Mouse (Mus musculus): ENCODE measurements around the gene Rpp21. TPM values are rescaled to one million over a fixed set of nuclear protein-coding genes. Genes with fewer than 3 reads are reported as not detected.

The Rpp21 gene
- polyA plus RNA-seq, 1 experiment: 61.2 TPM

- no peak for TF ChIP-seq CEBPB (IDR thresholded peaks at IDR 0.05; ENCODE audit: low read depth)
- TF ChIP-seq CTCF (IDR thresholded peaks at IDR 0.05; ENCODE audit: control insufficient read depth, insufficient read depth, insufficient read length): no peak
- no peak for TF ChIP-seq USF1 (IDR thresholded peaks at IDR 0.05; ENCODE audit: low read depth)
- TF ChIP-seq MYOD1 (IDR thresholded peaks at IDR 0.05; ENCODE audit: control insufficient read depth, insufficient read length, low read depth): no peak
- TF ChIP-seq MAX (IDR thresholded peaks at IDR 0.05): no peak
- TF ChIP-seq MYOG (IDR thresholded peaks at IDR 0.05; ENCODE audit: control insufficient read depth, extremely low read depth, insufficient read length): no peak
- TF ChIP-seq FOSL1 (IDR thresholded peaks at IDR 0.05; ENCODE audit: insufficient read depth, low read length, poor library complexity, severe bottlenecking): no peak
- H3K79me3 ChIP-seq (ENCODE audit: low read depth): no peaks in the 10 kb centered on the region
- H3K36me3 ChIP-seq (ENCODE audit: control insufficient read depth, insufficient read depth): peaks cover 61% of the 10 kb centered on the region
- no peaks in the 10 kb centered on the region for H3K27me3 ChIP-seq (ENCODE audit: control insufficient read depth, insufficient read depth, insufficient read length)
- H3ac ChIP-seq (ENCODE audit: control insufficient read depth, insufficient read length, low read depth): no peak overlapping the region
- no peaks in the 10 kb centered on the region for H3K79me2 ChIP-seq (ENCODE audit: control insufficient read depth, insufficient read depth)
- H3K4me3 ChIP-seq (ENCODE audit: insufficient read depth, poor library complexity, severe bottlenecking): no peak overlapping the region
These were observed 3.8 kb upstream of the Rpp21 start for GRCm38 (mm10) chr17:36261511-36262166.

DNA sequence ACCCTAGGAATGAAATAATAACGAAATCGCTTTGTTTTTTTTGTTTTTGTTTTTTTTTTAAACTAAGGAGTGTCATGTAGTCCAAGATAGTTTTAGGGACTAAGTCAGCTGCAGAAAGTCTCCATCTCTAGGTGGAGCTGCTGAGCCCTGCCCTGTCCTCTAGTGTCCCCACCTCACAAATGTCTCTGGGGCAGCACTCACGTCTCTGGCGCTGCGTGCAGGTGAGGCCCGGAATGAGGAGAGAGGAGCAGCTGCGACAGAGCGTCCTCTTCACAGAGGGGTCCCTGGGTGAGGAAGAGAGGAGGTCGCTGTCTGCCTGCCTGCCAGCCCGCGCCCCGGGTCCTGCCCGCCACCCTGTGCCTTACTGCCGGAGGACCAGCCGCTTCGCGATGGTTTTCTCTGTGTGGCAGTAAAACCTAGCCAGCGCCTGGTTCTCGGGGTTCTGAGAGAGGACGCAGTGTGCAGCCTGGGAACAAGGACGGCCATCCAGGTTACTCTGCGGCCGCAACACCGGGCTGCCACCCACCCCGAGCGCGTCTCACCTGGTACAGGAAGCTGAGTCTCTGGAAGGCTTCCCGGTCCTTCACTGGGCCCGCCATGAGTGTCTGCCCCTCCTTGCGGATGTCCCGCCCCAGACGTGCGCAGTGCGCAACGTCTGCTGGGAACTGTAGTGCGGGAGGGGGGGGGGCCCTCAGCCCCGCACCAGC is 475 bp downstream of the Rpp21 start:
- no peaks in the 10 kb centered on the region for H3K27me3 ChIP-seq (ENCODE audit: control insufficient read depth, insufficient read depth, insufficient read length)
- no peaks in the 10 kb centered on the region for H3K79me2 ChIP-seq (ENCODE audit: control insufficient read depth, insufficient read depth)
- TF ChIP-seq MAX (IDR thresholded peaks at IDR 0.05) (no peak), CTCF (IDR thresholded peaks at IDR 0.05; ENCODE audit: control insufficient read depth, insufficient read depth, insufficient read length) (peak; percentile 21)
- H3K36me3 ChIP-seq (ENCODE audit: control insufficient read depth, insufficient read depth): peaks cover 27% of the 10 kb centered on the region
- peak overlapping the region; percentile 46 for H3K4me3 ChIP-seq (ENCODE audit: insufficient read depth, poor library complexity, severe bottlenecking)
- no peaks in the 10 kb centered on the region for H3K79me3 ChIP-seq (ENCODE audit: low read depth)
- H3ac ChIP-seq (ENCODE audit: control insufficient read depth, insufficient read length, low read depth): peak overlapping the region; percentile 98

DNA sequence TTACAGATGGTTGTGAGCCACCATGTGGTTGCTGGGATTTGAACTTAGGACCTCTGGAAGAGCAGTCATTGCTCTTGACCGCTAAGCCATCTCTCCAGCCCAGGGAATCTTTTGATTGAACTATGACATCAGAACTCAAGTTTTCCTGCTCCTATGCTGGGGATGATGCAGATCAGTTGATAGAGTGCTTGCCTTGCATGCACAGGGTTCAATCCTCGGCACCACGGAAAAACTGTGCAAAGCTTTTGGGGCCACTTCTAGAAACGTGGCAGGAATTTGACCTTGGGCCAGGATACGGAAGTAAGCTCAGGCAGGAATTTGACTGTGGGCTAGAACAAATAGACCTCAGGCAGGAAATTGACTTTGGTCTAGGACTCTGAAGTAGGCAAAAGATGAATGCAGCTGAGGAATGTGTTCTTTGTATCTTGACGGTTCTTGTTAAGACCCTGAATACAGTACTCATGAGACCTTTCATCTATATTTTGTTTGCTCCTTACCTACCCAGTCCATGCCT is 4.7 kb downstream of the Rpp21 start:
- H3K79me2 ChIP-seq (ENCODE audit: control insufficient read depth, insufficient read depth): no peaks in the 10 kb centered on the region
- no peaks in the 10 kb centered on the region for H3K79me3 ChIP-seq (ENCODE audit: low read depth)
- no peaks in the 10 kb centered on the region for H3K36me3 ChIP-seq (ENCODE audit: control insufficient read depth, insufficient read depth)
- no peak overlapping the region for H3ac ChIP-seq (ENCODE audit: control insufficient read depth, insufficient read length, low read depth)
- no peaks in the 10 kb centered on the region for H3K27me3 ChIP-seq (ENCODE audit: control insufficient read depth, insufficient read depth, insufficient read length)
- no peak for TF ChIP-seq MYOG (IDR thresholded peaks at IDR 0.05; ENCODE audit: control insufficient read depth, extremely low read depth, insufficient read length)
- no peak for TF ChIP-seq FOSL1 (IDR thresholded peaks at IDR 0.05; ENCODE audit: insufficient read depth, low read length, poor library complexity, severe bottlenecking)
- no peak for TF ChIP-seq CEBPB (IDR thresholded peaks at IDR 0.05; ENCODE audit: low read depth)
- no peak for TF ChIP-seq MAX (IDR thresholded peaks at IDR 0.05)
- no peak for TF ChIP-seq CTCF (IDR thresholded peaks at IDR 0.05; ENCODE audit: control insufficient read depth, insufficient read depth, insufficient read length)
- no peak for TF ChIP-seq USF1 (IDR thresholded peaks at IDR 0.05; ENCODE audit: low read depth)
- no peak for TF ChIP-seq MYOD1 (IDR thresholded peaks at IDR 0.05; ENCODE audit: control insufficient read depth, insufficient read length, low read depth)
- H3K4me3 ChIP-seq (ENCODE audit: insufficient read depth, poor library complexity, severe bottlenecking): no peak overlapping the region

DNA sequence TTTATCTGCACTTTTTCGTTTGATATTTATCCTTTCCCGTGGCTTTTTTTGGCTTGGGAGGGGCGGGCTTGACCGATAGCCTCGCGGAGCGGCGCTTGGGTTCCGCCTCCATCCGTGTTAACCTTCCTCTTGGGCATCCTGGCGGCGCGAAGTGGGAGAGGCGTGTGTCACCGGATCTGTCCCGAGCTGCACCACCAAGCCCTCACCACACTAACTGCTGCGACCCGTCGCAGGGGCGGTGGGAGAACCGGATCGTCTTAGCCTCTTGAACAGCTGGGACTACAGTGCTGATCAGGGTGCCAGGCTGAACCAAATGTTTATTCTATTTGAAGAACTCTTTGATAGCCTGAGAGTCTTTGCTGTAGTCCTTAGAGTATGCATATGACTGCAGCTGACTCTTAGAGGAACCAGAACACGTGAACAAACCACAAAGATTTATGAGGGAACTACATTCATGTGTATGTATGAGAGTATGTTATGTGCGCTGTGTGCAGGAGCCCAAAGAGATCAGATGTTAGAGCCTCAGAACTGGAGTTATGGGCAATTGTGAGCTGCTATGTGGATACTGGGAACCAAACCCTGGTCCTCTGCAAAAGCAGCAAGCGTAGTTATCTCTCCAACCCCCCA is 5.5 kb downstream of the Rpp21 start:
- Histone ChIP-seq H3K4me3 (ENCODE audit: insufficient read depth, poor library complexity, severe bottlenecking) (no peak overlapping the region), H3K36me3 (ENCODE audit: control insufficient read depth, insufficient read depth) (no peaks in the 10 kb centered on the region), H3K79me3 (ENCODE audit: low read depth) (no peaks in the 10 kb centered on the region), H3K79me2 (ENCODE audit: control insufficient read depth, insufficient read depth) (no peaks in the 10 kb centered on the region), H3K27me3 (ENCODE audit: control insufficient read depth, insufficient read depth, insufficient read length) (no peaks in the 10 kb centered on the region), H3ac (ENCODE audit: control insufficient read depth, insufficient read length, low read depth) (no peak overlapping the region)
- TF ChIP-seq CTCF (IDR thresholded peaks at IDR 0.05; ENCODE audit: control insufficient read depth, insufficient read depth, insufficient read length): no peak
- TF ChIP-seq USF1 (IDR thresholded peaks at IDR 0.05; ENCODE audit: low read depth): peak; percentile 44

GRCm38 (mm10) chr17:36248886-36249285 is 9.0 kb downstream of the Rpp21 start:
- no peaks in the 10 kb centered on the region for H3K27me3 ChIP-seq (ENCODE audit: control insufficient read depth, insufficient read depth, insufficient read length)
- H3K36me3 ChIP-seq (ENCODE audit: control insufficient read depth, insufficient read depth): no peaks in the 10 kb centered on the region
- TF ChIP-seq CTCF (IDR thresholded peaks at IDR 0.05; ENCODE audit: control insufficient read depth, insufficient read depth, insufficient read length) (no peak), MYOG (IDR thresholded peaks at IDR 0.05; ENCODE audit: control insufficient read depth, extremely low read depth, insufficient read length) (no peak), MYOD1 (IDR thresholded peaks at IDR 0.05; ENCODE audit: control insufficient read depth, insufficient read length, low read depth) (no peak), MAX (IDR thresholded peaks at IDR 0.05) (no peak), USF1 (IDR thresholded peaks at IDR 0.05; ENCODE audit: low read depth) (no peak), CEBPB (IDR thresholded peaks at IDR 0.05; ENCODE audit: low read depth) (no peak), FOSL1 (IDR thresholded peaks at IDR 0.05; ENCODE audit: insufficient read depth, low read length, poor library complexity, severe bottlenecking) (no peak)
- H3ac ChIP-seq (ENCODE audit: control insufficient read depth, insufficient read length, low read depth): no peak overlapping the region
- no peak overlapping the region for H3K4me3 ChIP-seq (ENCODE audit: insufficient read depth, poor library complexity, severe bottlenecking)
- H3K79me3 ChIP-seq (ENCODE audit: low read depth): no peaks in the 10 kb centered on the region
- no peaks in the 10 kb centered on the region for H3K79me2 ChIP-seq (ENCODE audit: control insufficient read depth, insufficient read depth)

All from C2C12 (cell line).